Mouse (Mus musculus): Measurements from ENCODE around the gene Fgfr1op2.

GRCm38 (mm10) chr6:146537111-146537510 lies 39.9 kb upstream of the Fgfr1op2 start:
- no peak for TF ChIP-seq POLR2A (IDR thresholded peaks at IDR 0.05; ENCODE audit: low read depth, low read length)
- TF ChIP-seq CTCF (IDR thresholded peaks at IDR 0.05; ENCODE audit: borderline replicate concordance, insufficient read depth, low read length), result no peak
